ENCODE assay signal across 27 mouse cellular contexts in the genomic region with DNA sequence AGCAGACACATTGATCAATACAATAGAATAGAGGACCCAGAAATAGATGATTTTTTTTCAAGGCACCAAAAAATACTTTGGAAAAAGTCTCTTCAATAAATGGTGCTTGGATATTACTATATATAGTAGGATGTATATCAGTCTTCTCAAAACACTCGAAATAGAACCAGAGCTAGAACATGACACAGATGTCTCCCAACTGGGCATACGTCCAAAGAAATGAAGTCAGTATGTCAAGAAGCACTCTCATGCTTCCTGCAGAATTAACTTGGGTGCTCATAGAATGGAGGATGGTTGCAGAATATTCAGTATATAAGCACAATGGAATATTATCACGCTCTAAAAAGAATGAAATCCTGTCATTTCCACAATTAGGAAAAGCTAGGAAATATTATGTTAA. TPM values are rescaled to one million over a fixed set of nuclear protein-coding genes. Genes with fewer than 3 reads are reported as not detected.
DNase-seq lines count a peak whose midpoint lies in the region; ATAC-seq lines count a peak whose summit lies in the region.
"Had no signal": no experiment of that assay in that cellular context is flagged by ENCODE, and none has a peak within 500 bp of the region (broad histone marks: within the 10 kb centered on the region; RNA-seq: fewer than 3 reads in every experiment).

No protein-coding gene starts in this region.

- no peaks in the 10 kb centered on the region for H3K9me3 ChIP-seq in forebrain, embryonic 14.5 days (replicated peaks; ENCODE audit: control insufficient read depth, low read length)
- no peaks in the 10 kb centered on the region for H3K9me3 ChIP-seq in forebrain, embryonic 15.5 days
- H3K9me3 ChIP-seq in heart, embryonic 16.5 days (replicated peaks; ENCODE audit: control insufficient read depth, low read length) = no peaks in the 10 kb centered on the region
- H3K9me3 ChIP-seq in lung, embryonic 16.5 days (ENCODE audit: control insufficient read depth, low read length) = no peaks in the 10 kb centered on the region
- H3K9me3 ChIP-seq: embryonic facial prominence, embryonic 12.5 days; forebrain, embryonic 12.5 days; intestine, embryonic 15.5 days; liver, embryonic 13.5 days; neural tube, embryonic 15.5 days had no signal

- ATAC-seq in forebrain, embryonic 14.5 days = no peak
- ATAC-seq in forebrain, embryonic 15.5 days (replicated peaks) = no peak
- ATAC-seq in heart, embryonic 16.5 days (replicated peaks; ENCODE audit: extremely low read depth, insufficient read depth, low FRiP score) = peak; percentile 67; the same call in 1 of the 2 replicates
- ATAC-seq in lung, embryonic 16.5 days (ENCODE audit: low read depth) = peak; percentile 56; the same call in 1 of the 2 replicates
- ATAC-seq: hindbrain, embryonic 16.5 days; intestine, embryonic 15.5 days; Patski had no signal

- H3K9ac ChIP-seq in forebrain, embryonic 14.5 days (ENCODE audit: low read length) = no peak overlapping the region
- no peak overlapping the region for H3K9ac ChIP-seq in forebrain, embryonic 15.5 days (replicated peaks)
- no peak overlapping the region for H3K9ac ChIP-seq in heart, embryonic 16.5 days (ENCODE audit: low read length)
- H3K9ac ChIP-seq in lung, embryonic 16.5 days (ENCODE audit: low read length) = no peak overlapping the region
- H3K9ac ChIP-seq: embryonic facial prominence, embryonic 12.5 days; forebrain, embryonic 12.5 days; intestine, embryonic 15.5 days; liver, embryonic 13.5 days; neural tube, embryonic 15.5 days had no signal

- no peak overlapping the region for H3K4me3 ChIP-seq in forebrain, embryonic 14.5 days (ENCODE audit: low read depth, low read length)
- H3K4me3 ChIP-seq in forebrain, embryonic 15.5 days = no peak overlapping the region
- H3K4me3 ChIP-seq in heart, embryonic 16.5 days (ENCODE audit: low read length) = no peak overlapping the region
- H3K4me3 ChIP-seq in lung, embryonic 16.5 days (ENCODE audit: low read length) = no peak overlapping the region
- H3K4me3 ChIP-seq: embryonic facial prominence, embryonic 12.5 days; erythroblast, embryonic 14.5 days; forebrain, embryonic 12.5 days; hindbrain, embryonic 10.5 days; intestine, embryonic 15.5 days; liver, embryonic 13.5 days; neural tube, embryonic 15.5 days had no signal

- DNase-seq in forebrain, embryonic 14.5 days (ENCODE audit: low spot score) = peak; percentile 1
- DNase-seq in heart, postnatal 14 days = no peak
- no peak for DNase-seq in lung, postnatal 14 days
- DNase-seq in adipocyte (ENCODE audit: low spot score) = peak; percentile 27
- DNase-seq in thymus, postnatal 14 days = no peak
- DNase-seq: adrenal gland, adult 2 months; cerebellum, adult 18-20 months; cerebellum, postnatal 14 days; gastrocnemius, postnatal 25 days; kidney, adult 8-10 months; kidney, postnatal 10 days; liver, embryonic 13.5 days; lung, postnatal 10 days; thymus, postnatal 36 days had no signal

- H3K27me3 ChIP-seq in forebrain, embryonic 14.5 days (replicated peaks; ENCODE audit: control insufficient read depth, insufficient read depth, low read length) = no peaks in the 10 kb centered on the region
- no peaks in the 10 kb centered on the region for H3K27me3 ChIP-seq in forebrain, embryonic 15.5 days
- no peaks in the 10 kb centered on the region for H3K27me3 ChIP-seq in heart, embryonic 16.5 days (ENCODE audit: control insufficient read depth, insufficient read depth, low read length)
- no peaks in the 10 kb centered on the region for H3K27me3 ChIP-seq in lung, embryonic 16.5 days (ENCODE audit: control insufficient read depth, insufficient read depth, low read depth, low read length)
- H3K27me3 ChIP-seq: embryonic facial prominence, embryonic 12.5 days; forebrain, embryonic 12.5 days; intestine, embryonic 15.5 days; liver, embryonic 13.5 days; neural tube, embryonic 15.5 days had no signal

- 72% methylated on average over 3 of the region's 3 CpGs for WGBS in forebrain, embryonic 14.5 days
- 78% methylated on average over 3 of the region's 3 CpGs for WGBS in forebrain, embryonic 15.5 days
- WGBS in heart, embryonic 16.5 days = 43% methylated on average over 3 of the region's 3 CpGs
- 50% methylated on average over 3 of the region's 3 CpGs for WGBS in lung, embryonic 16.5 days

- H3K4me1 ChIP-seq in forebrain, embryonic 14.5 days (ENCODE audit: control insufficient read depth, insufficient read depth, low read length) = no peaks in the 10 kb centered on the region
- no peaks in the 10 kb centered on the region for H3K4me1 ChIP-seq in forebrain, embryonic 15.5 days
- no peaks in the 10 kb centered on the region; the same call in 1 of the 2 replicates for H3K4me1 ChIP-seq in heart, embryonic 16.5 days (ENCODE audit: control insufficient read depth, insufficient read depth, low read length)
- H3K4me1 ChIP-seq in lung, embryonic 16.5 days (replicated peaks; ENCODE audit: control insufficient read depth, insufficient read depth, low read length) = no peaks in the 10 kb centered on the region
- H3K4me1 ChIP-seq: embryonic facial prominence, embryonic 12.5 days; forebrain, embryonic 12.5 days; hindbrain, embryonic 10.5 days; intestine, embryonic 15.5 days; liver, embryonic 13.5 days; neural tube, embryonic 15.5 days had no signal

- H3K27ac ChIP-seq in forebrain, embryonic 14.5 days (ENCODE audit: low read depth, low read length) = no peak overlapping the region
- H3K27ac ChIP-seq in forebrain, embryonic 15.5 days (replicated peaks) = no peak overlapping the region
- H3K27ac ChIP-seq in heart, embryonic 16.5 days (ENCODE audit: low read length) = no peak overlapping the region
- no peak overlapping the region for H3K27ac ChIP-seq in lung, embryonic 16.5 days (ENCODE audit: low read length)
- H3K27ac ChIP-seq: embryonic facial prominence, embryonic 12.5 days; forebrain, embryonic 12.5 days; hindbrain, embryonic 10.5 days; intestine, embryonic 15.5 days; liver, embryonic 13.5 days; neural tube, embryonic 15.5 days had no signal

- intact Hi-C loops in heart, postnatal 14 days (cut with DNase I) = no loop called here

- H3K36me3 ChIP-seq in forebrain, embryonic 14.5 days (ENCODE audit: control insufficient read depth, insufficient read depth, low read length) = no peaks in the 10 kb centered on the region
- no peaks in the 10 kb centered on the region for H3K36me3 ChIP-seq in forebrain, embryonic 15.5 days
- no peaks in the 10 kb centered on the region for H3K36me3 ChIP-seq in heart, embryonic 16.5 days (ENCODE audit: control insufficient read depth, insufficient read depth)
- H3K36me3 ChIP-seq in lung, embryonic 16.5 days (ENCODE audit: control insufficient read depth, insufficient read depth, low read length) = no peaks in the 10 kb centered on the region
- H3K36me3 ChIP-seq: embryonic facial prominence, embryonic 12.5 days; forebrain, embryonic 12.5 days; intestine, embryonic 15.5 days; liver, embryonic 13.5 days; neural tube, embryonic 15.5 days had no signal

- no peak overlapping the region for H3K4me2 ChIP-seq in forebrain, embryonic 14.5 days (ENCODE audit: low read length)
- no peak overlapping the region for H3K4me2 ChIP-seq in forebrain, embryonic 15.5 days (replicated peaks)
- H3K4me2 ChIP-seq in heart, embryonic 16.5 days (ENCODE audit: low read depth, low read length) = no peak overlapping the region
- H3K4me2 ChIP-seq in lung, embryonic 16.5 days (ENCODE audit: low read depth, low read length) = no peak overlapping the region
- H3K4me2 ChIP-seq: embryonic facial prominence, embryonic 12.5 days; forebrain, embryonic 12.5 days; heart, embryonic 11.5 days; intestine, embryonic 15.5 days; liver, embryonic 13.5 days; midbrain, embryonic 11.5 days; neural tube, embryonic 15.5 days had no signal

RNA-seq across cellular contexts. Expression of a gene that starts 17.1 kb away (rescaled TPM):
- polyA plus RNA-seq in forebrain, embryonic 14.5 days (2014; fragmentation: Nextera tagmentation; extraction: Ambion mirVana) = 3.6 and 4.1 TPM in 2 replicates
- polyA plus RNA-seq in forebrain, embryonic 15.5 days (2015; fragmentation: Nextera tagmentation; extraction: Ambion mirVana) = 3.7 and 3.9 TPM in 2 replicates
- polyA plus RNA-seq in heart, embryonic 16.5 days (2015; fragmentation: Nextera tagmentation; extraction: Ambion mirVana) = 1.6 and 1.8 TPM in 2 replicates
- 1 to 10 TPM; 1.9 to 2.2 TPM for total RNA-seq in heart, postnatal 14 days (2021)
- 2.9 TPM in 2 replicates for polyA plus RNA-seq in lung, embryonic 16.5 days (2015; fragmentation: Nextera tagmentation; extraction: Ambion mirVana)
- polyA plus RNA-seq: erythroblast, embryonic 14.5 days had no signal

RNA-seq across cellular contexts. Expression of a gene that starts 30.1 kb away (rescaled TPM):
- 583 and 650 TPM in 2 replicates for polyA plus RNA-seq in forebrain, embryonic 14.5 days (2014; fragmentation: Nextera tagmentation; extraction: Ambion mirVana)
- polyA plus RNA-seq in forebrain, embryonic 15.5 days (2015; fragmentation: Nextera tagmentation; extraction: Ambion mirVana) = 475 and 528 TPM in 2 replicates
- polyA plus RNA-seq in heart, embryonic 16.5 days (2015; fragmentation: Nextera tagmentation; extraction: Ambion mirVana) = 119 and 130 TPM in 2 replicates
- total RNA-seq in heart, postnatal 14 days (2021) = 10 to 100 TPM; 27.7 to 29.4 TPM
- polyA plus RNA-seq in lung, embryonic 16.5 days (2015; fragmentation: Nextera tagmentation; extraction: Ambion mirVana) = 238 and 246 TPM in 2 replicates

Comparison
In these comparisons a context has a peak if more than half of its experiments do, and no peak if none do; other contexts are left out.
1. ATAC-seq: peak in heart, embryonic 16.5 days (single experiment) and lung, embryonic 16.5 days (single experiment); none in forebrain, embryonic 14.5 days (single experiment) and forebrain, embryonic 15.5 days (single experiment).
2. DNase-seq: peak in forebrain, embryonic 14.5 days (single experiment) and adipocyte (single experiment); none in heart, postnatal 14 days (0 of 2), lung, postnatal 14 days (single experiment) and thymus, postnatal 14 days (single experiment).